Mouse (Mus musculus) heart, adult 10 weeks (tissue): ENCODE results near the gene Purb. TPM values are rescaled to one million over a fixed set of nuclear protein-coding genes. Genes with fewer than 3 reads are reported as not detected.

ENCODE experiments used
- polyA plus RNA-seq: library from polyadenylated mRNA; stranded (reverse); fragments of 350-450 nt; fragmentation: Illumina TruSeq; extraction: RNeasy Lipid Tissue Mini Kit (QIAGEN cat#74804); gene quantifications from one replicate; pipeline ENCODE4 v1.2.3, GENCODE M21; 2014; ENCODE audit warnings: low read depth, low replicate concordance

Purb gene
- polyA plus RNA-seq, result 20.1 TPM

DNA sequence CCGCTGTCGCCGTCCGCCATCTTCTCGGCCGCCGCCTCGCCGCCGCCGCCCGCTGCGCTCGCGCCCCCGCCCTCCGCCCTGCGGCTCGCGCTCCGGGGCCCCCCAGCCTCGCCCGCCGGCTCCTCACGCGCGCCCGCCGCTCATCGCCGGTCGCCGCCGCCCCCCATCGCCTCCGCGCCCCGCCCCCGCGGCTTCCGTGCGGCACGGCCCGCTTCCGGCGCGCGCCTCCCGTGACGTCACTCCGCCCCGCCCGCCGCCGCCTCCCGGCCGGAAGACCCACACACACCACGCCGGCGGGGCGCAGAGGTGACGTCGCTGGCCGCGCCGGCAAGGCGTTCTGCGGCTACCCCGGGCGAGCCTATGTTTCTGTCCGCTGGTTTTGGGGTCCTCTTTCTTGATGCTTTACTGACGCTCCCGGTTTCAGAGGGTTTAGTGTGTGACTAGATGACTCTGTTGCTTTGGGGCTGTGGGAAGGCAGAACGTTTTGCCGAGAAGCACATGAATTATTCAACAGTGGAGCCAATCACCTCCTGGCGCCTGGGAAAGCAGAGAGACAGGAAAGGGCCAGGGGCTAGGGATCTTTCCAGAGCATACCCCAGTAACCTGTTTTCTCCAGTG, at the start of gene Purb:
TSS of gene Purb (minus strand) at position 51 of the 618 bp plus-strand sequence.

GRCm38 (mm10) chr11:6520507-6521173, 44.9 kb upstream of the Purb start, which contains the start of gene Myo1g:
TSS of gene Myo1g (minus strand) at chr11:6520965.

GRCm38 (mm10) chr11:6444077-6444853, 31.5 kb downstream of the Purb start, which contains the start of gene H2afv:
TSS of gene H2afv (minus strand) at chr11:6444443.

Other genes starting within 250 kb of the Purb start
- gene Npc1l1, start 245.8 kb downstream of the Purb start, polyA plus RNA-seq, result 0.13 TPM
- gene Ddx56, start 208.1 kb downstream of the Purb start, polyA plus RNA-seq, result 27.7 TPM
- gene Tmed4, start 201.0 kb downstream of the Purb start, polyA plus RNA-seq, result 93.1 TPM
- 1,297 TPM for gene Ogdh, start 184.3 kb downstream of the Purb start, polyA plus RNA-seq
- 34.9 TPM for gene Zmiz2, start 86.8 kb downstream of the Purb start, polyA plus RNA-seq
- gene Ppia, start 60.5 kb downstream of the Purb start, polyA plus RNA-seq, result 599 TPM
- 94.5 TPM for gene H2afv, start 31.5 kb downstream of the Purb start, polyA plus RNA-seq
- gene Myo1g, start 45.0 kb upstream of the Purb start, polyA plus RNA-seq, result 2.1 TPM
- 25.9 TPM for gene Ccm2, start 71.0 kb upstream of the Purb start, polyA plus RNA-seq
- 2.8 TPM for gene Nacad, start 130.1 kb upstream of the Purb start, polyA plus RNA-seq
- 65.9 TPM for gene Tbrg4, start 150.2 kb upstream of the Purb start, polyA plus RNA-seq
- not detected for gene Wap, start 162.7 kb upstream of the Purb start, polyA plus RNA-seq
- gene Ramp3, start 182.6 kb upstream of the Purb start, polyA plus RNA-seq, result 5.7 TPM